Mouse (Mus musculus): Measurements from ENCODE around the gene Usp54.
A peak's percentile ranks its signal among the peaks of the same experiment; 100 is the strongest.

The Usp54 gene

GRCm38 (mm10) chr14:20640644-20641437, at the start of gene Usp54:
TSS of gene Usp54 (minus strand) at chr14:20641063.
- DNase-seq (ENCODE audit: low spot score), result peak; percentile 99

- DNase-seq (ENCODE audit: low spot score), result no peak
These were observed 48.1 kb upstream of the Usp54 start for GRCm38 (mm10) chr14:20689009-20689408.

GRCm38 (mm10) chr14:20686576-20686975, 45.7 kb upstream of the Usp54 start:
- DNase-seq (ENCODE audit: low spot score), result no peak

- DNase-seq (ENCODE audit: low spot score), result no peak
These were observed 41.6 kb upstream of the Usp54 start for GRCm38 (mm10) chr14:20682498-20682897.

GRCm38 (mm10) chr14:20681742-20682141, 40.9 kb upstream of the Usp54 start:
- DNase-seq (ENCODE audit: low spot score), result no peak

- no peak for DNase-seq (ENCODE audit: low spot score)
These were observed 37.0 kb upstream of the Usp54 start for GRCm38 (mm10) chr14:20677906-20678305.

- peak; percentile 100 for DNase-seq (ENCODE audit: low spot score)
These were observed 33.4 kb upstream of the Usp54 start, which contains the start of gene Sec24c for GRCm38 (mm10) chr14:20674064-20674833. TSS of gene Sec24c (plus strand) at chr14:20674308.

- no peak for DNase-seq (ENCODE audit: low spot score)
These were observed 32.8 kb upstream of the Usp54 start for GRCm38 (mm10) chr14:20673735-20674063.

GRCm38 (mm10) chr14:20672990-20673389, 32.1 kb upstream of the Usp54 start:
- DNase-seq (ENCODE audit: low spot score), result peak; percentile 69

- DNase-seq (ENCODE audit: low spot score), result no peak
These were observed 27.4 kb upstream of the Usp54 start, which contains the start of gene Synpo2l for GRCm38 (mm10) chr14:20668154-20668810. TSS of gene Synpo2l (minus strand) at chr14:20668354.

GRCm38 (mm10) chr14:20667469-20667868, 26.6 kb upstream of the Usp54 start:
- no peak for DNase-seq (ENCODE audit: low spot score)

GRCm38 (mm10) chr14:20664436-20664835, 23.6 kb upstream of the Usp54 start:
- DNase-seq (ENCODE audit: low spot score), result no peak

- no peak for DNase-seq (ENCODE audit: low spot score)
These were observed 22.7 kb upstream of the Usp54 start for GRCm38 (mm10) chr14:20663601-20664000.

- DNase-seq (ENCODE audit: low spot score), result no peak
These were observed 21.9 kb upstream of the Usp54 start for GRCm38 (mm10) chr14:20662740-20663139.

GRCm38 (mm10) chr14:20661661-20662331, 20.9 kb upstream of the Usp54 start:
- peak; percentile 32 for DNase-seq (ENCODE audit: low spot score)

- DNase-seq (ENCODE audit: low spot score), result peak; percentile 100
These were observed 20.2 kb upstream of the Usp54 start for GRCm38 (mm10) chr14:20660827-20661660.

- DNase-seq (ENCODE audit: low spot score), result no peak
These were observed 18.8 kb upstream of the Usp54 start for GRCm38 (mm10) chr14:20659687-20660086.

GRCm38 (mm10) chr14:20658902-20659301, 18.0 kb upstream of the Usp54 start:
- DNase-seq (ENCODE audit: low spot score), result no peak

- DNase-seq (ENCODE audit: low spot score), result peak; percentile 78
These were observed 17.5 kb upstream of the Usp54 start for GRCm38 (mm10) chr14:20658326-20658725.

- no peak for DNase-seq (ENCODE audit: low spot score)
These were observed 15.5 kb upstream of the Usp54 start, which contains the start of gene Myoz1 for GRCm38 (mm10) chr14:20656361-20656760. TSS of gene Myoz1 (minus strand) at chr14:20656540.

GRCm38 (mm10) chr14:20655731-20656130, 14.9 kb upstream of the Usp54 start:
- no peak for DNase-seq (ENCODE audit: low spot score)
